Mouse (Mus musculus) right cerebral cortex, postnatal 10 days (tissue): Measurements from ENCODE around the gene Ncor1.
"Not testable (repeated sequence)": the region's sequence is repeated elsewhere in the genome, so short reads cannot be mapped to it uniquely, and the experiment has no call there.

Source experiments
- DNase-seq, 2 experiments: peaks; one replicate each; pipeline ENCODE4 v3.0.0; 2021; ENCODE audit warnings: low spot score in 2 of 2

Gene Ncor1

GRCm38 (mm10) chr11:62366879-62367278, 91.5 kb downstream of the Ncor1 start:
- DNase-seq: no peak

- DNase-seq: no peak
Measured at GRCm38 (mm10) chr11:62355216-62355615, 103.1 kb downstream of the Ncor1 start.

GRCm38 (mm10) chr11:62351948-62352347, 106.4 kb downstream of the Ncor1 start:
- no peak for DNase-seq

- DNase-seq: no peak
Measured at GRCm38 (mm10) chr11:62343002-62343401, 115.3 kb downstream of the Ncor1 start.

GRCm38 (mm10) chr11:62332228-62332627, 126.1 kb downstream of the Ncor1 start:
- no peak for DNase-seq

GRCm38 (mm10) chr11:62331141-62331540, 127.2 kb downstream of the Ncor1 start:
- no peak for DNase-seq

GRCm38 (mm10) chr11:62323659-62324058, 134.7 kb downstream of the Ncor1 start:
- DNase-seq: no peak

GRCm38 (mm10) chr11:62320097-62320496, 138.2 kb downstream of the Ncor1 start:
- no peak for DNase-seq

- peak; percentile 65 to 72 for DNase-seq
Measured at GRCm38 (mm10) chr11:62317746-62318145, 140.6 kb downstream of the Ncor1 start.

GRCm38 (mm10) chr11:62314984-62315383, 143.4 kb downstream of the Ncor1 start:
- no peak for DNase-seq

- no peak for DNase-seq
Measured at GRCm38 (mm10) chr11:62309296-62309695, 149.0 kb downstream of the Ncor1 start.

GRCm38 (mm10) chr11:62305866-62306265, 152.5 kb downstream of the Ncor1 start:
- DNase-seq: no peak

GRCm38 (mm10) chr11:62298883-62299282, 159.5 kb downstream of the Ncor1 start:
- DNase-seq: no peak

GRCm38 (mm10) chr11:62294121-62294520, 164.2 kb downstream of the Ncor1 start:
- no peak for DNase-seq

GRCm38 (mm10) chr11:62287700-62288099, 170.6 kb downstream of the Ncor1 start:
- DNase-seq: no peak

- no peak for DNase-seq
Measured at GRCm38 (mm10) chr11:62285020-62285419, 173.3 kb downstream of the Ncor1 start.

GRCm38 (mm10) chr11:62284020-62284419, 174.3 kb downstream of the Ncor1 start:
- not testable (repeated sequence) for DNase-seq

GRCm38 (mm10) chr11:62281601-62281997, 176.7 kb downstream of the Ncor1 start:
- peak; percentile 65 to 73 for DNase-seq

GRCm38 (mm10) chr11:62280675-62281600, 177.4 kb downstream of the Ncor1 start, which contains the start of the genes Zswim7 and Ttc19:
Zswim7 (minus strand) TSS chr11:62281375.
Ttc19 (plus strand) TSS chr11:62281473.
- peak; percentile 94 to 95 for DNase-seq

GRCm38 (mm10) chr11:62278027-62278426, 180.3 kb downstream of the Ncor1 start:
- peak; percentile 63 to 76 for DNase-seq

GRCm38 (mm10) chr11:62277086-62277485, 181.3 kb downstream of the Ncor1 start:
- DNase-seq: no peak

GRCm38 (mm10) chr11:62270851-62271250, 187.5 kb downstream of the Ncor1 start:
- no peak for DNase-seq

GRCm38 (mm10) chr11:62269097-62269496, 189.2 kb downstream of the Ncor1 start:
- no peak for DNase-seq
